Mouse (Mus musculus): ENCODE data around the gene Ntf5.

Ntf5 gene

DNA sequence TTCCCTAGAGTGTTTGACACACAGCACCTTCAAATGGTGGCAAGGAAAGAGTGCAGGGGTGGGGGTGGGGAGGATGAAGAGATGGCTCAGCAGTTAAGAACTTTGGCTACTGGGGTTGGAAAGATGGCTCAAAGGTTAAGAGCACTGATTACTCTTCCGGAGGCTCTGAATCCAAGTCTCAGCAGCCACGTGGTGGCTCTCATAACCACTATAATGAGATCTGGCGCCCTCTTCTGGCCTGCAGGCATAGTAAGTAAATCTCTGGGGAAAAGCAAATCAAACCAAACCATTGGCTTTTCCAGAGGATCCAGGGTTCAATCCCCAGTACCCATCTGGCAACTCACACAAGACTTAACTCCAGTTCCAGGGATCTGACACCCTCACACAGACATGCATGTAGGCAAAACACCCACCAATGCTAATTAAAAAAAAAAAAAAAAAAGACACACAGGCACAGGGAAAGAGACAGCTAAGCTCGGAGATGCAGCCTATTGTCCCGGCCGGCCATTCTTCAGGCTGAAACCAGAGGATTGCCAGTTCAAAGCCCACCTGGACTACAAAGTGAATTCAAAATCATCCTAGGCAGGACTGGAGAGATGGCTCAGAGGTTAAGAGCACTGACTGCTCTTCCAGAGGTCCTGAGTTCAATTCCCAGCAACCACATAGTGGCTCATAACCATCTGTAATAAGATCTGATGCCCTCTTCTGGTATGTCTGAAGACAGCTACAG is 9.8 kb upstream of the Ntf5 start:
- no peak for DNase-seq (ENCODE audit: low spot score)

DNA sequence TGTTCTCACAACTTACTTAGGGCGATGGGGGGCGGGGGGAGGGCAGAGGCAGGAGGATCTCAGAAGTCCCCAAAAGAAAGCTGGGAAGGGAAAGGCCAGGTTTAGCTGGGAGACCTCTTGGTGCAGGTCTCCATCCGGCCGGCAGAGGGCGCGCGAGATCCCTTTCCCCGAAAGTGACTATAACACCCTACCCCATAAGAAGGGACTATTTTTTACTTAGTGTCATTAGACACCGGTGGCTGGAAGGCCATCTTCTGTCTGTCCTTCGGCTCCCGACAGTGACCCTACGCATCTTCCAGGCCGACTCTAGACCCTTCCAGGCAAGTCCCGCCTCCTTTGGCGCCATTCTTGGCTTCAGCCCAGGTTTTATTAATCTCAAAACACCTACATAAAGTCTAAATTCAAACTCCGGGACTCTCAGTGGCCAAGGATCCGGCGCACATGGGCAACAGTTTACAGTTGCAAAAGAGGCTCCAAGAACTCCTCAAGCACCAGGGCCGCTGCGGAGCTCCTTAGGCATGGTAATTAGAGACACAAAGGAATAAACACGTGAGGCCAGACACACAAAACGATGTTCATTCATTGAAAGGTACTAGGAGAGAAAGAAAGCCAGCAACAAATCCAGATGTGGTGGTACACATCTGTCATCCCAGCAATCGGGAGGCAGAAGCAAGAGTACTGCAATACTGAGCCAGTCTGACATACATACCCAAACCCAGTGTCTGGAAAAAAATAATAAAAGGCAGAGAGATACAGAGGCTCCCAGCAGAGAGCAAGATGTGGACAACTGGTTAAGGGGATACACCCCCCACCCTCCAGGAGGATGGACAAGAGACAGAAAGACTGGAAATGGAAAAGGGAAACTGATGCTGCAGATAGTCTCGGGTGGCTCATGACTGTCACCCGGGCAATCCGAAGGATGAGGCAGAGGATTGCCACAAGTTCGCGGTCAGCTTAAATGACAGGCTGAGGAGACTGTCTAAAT is 8.1 kb upstream of the Ntf5 start, which contains the start of gene Kcna7:
Kcna7 (plus strand) TSS at position 563 of the 985 bp plus-strand sequence.
- no peak for DNase-seq (ENCODE audit: low spot score)

DNA sequence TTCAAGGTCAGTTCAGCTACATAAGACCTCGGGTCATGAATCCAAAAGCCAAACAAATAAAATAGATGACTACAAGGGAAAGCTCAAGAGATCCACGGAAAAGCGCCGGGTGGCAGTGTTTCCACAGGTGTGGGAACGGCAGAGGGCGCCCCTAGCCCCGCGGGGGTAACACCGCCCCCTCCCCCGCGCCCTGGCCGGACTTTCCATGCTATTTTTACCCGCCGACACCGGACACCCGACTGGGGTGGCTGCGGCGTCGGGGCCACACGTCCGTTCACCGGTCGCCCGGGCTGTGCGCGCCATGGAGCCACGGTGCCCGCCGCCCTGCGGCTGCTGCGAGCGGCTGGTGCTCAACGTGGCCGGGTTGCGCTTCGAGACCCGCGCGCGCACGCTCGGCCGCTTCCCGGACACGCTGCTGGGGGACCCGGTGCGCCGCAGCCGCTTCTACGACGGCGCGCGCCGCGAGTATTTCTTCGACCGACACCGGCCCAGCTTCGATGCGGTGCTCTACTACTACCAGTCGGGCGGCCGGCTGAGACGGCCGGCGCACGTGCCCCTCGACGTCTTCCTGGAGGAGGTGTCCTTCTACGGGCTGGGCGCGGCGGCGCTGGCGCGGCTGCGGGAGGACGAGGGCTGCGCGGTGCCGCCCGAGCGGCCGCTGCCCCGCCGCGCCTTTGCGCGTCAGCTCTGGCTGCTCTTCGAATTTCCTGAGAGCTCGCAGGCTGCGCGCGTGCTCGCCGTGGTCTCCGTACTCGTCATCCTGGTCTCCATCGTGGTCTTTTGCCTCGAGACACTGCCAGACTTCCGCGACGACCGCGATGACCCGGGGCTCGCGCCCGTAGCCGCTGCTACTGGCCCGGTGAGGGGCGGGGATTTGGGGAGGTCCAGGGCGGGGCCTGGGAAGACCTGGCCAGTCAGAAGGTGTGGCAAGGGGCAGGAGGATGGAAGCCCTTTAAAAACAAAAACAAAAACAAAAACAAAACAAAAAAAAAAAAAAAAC is 7.0 kb upstream of the Ntf5 start:
- no peak for DNase-seq (ENCODE audit: low spot score)

DNA sequence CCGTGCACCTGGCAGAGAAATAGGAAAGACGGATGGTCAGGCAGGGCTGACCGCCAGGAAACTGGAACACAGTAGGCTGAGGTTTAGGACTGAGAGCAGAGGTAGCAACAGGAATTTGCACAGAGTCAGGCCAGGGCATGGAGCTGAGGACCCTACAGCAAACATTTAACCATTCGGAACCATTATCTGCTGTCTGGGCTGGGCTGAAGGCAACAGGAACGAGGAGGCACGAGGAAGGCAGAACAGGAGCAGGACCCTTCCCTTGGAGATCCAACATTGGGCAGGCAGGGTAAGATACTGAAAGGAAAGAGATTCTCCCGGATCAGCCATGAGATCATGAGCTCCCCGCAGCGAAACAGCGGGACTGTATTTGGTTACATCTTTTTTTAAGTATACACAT is 5.7 kb upstream of the Ntf5 start:
- DNase-seq (ENCODE audit: low spot score), result no peak

DNA sequence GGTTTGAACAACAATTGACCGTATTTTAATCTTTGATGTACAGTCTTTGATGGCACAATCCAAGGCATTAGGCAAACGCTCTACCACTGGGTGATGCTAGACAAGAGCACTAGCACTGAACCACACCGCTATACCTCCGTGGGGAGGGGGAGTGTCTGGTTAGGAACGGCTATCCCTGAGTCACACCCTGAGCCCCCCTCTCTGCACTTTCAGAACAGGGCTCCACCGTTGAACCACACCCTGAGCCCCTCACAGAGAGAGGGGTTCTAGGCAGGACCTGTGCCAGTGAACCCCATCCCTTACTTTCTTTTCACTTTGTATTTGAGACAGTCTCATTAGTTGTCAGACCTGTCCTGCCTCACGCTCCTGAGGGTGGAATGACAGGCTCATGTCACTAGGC is 5.1 kb upstream of the Ntf5 start:
- no peak for DNase-seq (ENCODE audit: low spot score)

DNA sequence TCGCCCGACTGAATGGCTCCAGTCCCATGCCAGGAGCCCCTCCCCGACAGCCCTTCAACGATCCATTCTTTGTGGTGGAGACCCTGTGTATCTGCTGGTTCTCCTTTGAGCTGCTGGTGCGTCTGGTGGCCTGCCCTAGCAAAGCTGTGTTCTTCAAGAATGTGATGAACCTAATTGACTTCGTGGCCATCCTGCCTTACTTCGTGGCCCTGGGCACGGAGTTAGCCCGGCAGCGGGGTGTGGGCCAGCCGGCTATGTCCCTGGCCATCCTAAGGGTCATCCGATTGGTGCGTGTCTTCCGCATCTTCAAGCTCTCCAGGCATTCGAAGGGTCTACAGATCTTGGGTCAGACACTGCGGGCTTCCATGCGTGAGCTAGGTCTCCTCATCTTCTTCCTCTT is 4.5 kb upstream of the Ntf5 start:
- DNase-seq (ENCODE audit: low spot score), result no peak

DNA sequence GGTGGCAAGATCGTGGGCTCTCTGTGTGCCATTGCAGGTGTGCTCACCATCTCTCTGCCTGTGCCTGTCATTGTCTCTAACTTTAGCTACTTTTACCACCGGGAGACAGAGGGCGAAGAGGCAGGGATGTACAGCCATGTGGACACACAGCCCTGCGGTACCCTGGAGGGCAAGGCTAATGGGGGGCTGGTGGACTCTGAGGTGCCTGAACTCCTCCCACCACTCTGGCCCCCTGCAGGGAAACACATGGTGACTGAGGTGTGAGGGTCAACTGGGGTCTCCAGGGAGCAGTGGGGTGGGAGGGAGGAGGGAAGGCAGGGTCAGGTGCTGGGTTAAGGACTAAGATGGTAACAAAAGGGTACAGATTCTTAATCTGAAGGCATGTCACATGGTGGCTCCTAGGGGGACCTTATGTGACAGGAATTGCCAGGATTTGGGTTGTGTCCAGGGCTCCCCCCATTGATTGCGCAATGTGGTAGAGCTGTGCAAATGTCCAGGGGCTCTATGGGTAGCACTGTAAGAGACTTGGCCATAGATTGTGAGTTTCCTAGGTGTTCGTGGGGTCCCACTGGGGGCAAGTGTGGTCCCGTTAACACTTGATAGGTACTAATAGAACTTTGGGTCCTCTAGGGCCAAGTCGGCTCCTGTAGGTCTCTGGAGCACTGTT is 3.9 kb upstream of the Ntf5 start:
- no peak for DNase-seq (ENCODE audit: low spot score)

DNA sequence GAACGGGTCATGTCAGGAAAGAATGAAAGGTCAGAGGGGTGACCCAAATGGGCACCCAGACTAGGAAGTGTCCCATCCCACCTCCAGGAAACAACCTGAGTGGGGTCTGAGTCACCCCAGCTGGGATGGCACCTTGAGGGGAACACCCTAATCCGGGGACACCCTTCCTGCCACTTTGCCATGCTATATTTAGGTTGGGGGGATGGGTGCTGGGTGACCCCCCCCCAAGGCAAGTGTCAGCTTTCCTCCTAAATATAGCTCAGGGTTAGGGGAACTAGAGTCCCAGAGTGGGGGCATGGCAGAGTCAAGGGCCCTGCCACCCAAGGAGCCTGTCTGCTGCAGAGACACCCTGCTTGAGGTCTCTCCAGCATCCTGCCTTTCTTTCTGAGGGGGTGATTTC is 1.1 kb upstream of the Ntf5 start:
- no peak for DNase-seq (ENCODE audit: low spot score)

DNA sequence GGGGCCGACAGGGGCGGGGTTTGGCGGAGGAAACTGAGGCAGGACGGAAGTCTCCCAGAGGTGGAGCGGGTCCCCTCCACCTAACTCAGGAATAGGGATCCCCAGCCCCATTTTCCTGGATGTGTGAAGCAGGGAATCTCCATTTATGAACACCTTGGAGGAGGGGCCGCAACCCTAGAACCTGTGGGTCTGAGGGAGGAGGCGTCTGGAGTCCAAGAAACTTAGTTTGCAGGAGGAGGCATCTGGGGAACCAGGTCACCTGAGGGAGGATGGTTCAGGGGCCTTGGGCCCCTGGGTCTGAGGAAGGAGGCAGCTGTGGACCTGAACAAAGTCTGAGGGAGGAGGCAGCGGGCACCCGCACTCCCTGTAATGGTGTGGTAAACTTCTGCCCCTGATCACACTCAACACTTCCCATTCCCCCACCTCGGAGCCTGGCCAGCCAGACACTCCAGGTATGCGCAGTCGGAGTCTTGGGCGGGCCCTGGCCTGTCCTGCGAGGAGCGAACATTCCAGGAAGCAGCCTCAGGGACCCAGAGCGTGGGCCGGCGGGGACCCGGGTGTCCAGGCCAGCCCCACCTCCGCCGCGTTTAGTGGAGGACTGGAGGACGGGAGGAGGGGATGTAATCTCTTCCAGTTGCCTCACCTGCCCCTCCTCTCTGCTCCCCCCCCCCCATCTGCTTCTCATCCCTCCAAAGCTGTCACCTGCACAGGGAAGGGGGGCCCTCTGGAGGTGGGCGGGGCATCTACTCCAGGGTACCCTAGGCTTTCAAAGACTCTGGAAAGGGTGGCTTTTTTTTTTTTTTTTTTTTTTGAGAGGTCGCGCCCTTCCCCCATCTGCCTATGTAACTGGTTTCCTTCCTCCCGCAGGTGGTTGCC is 607 bp downstream of the Ntf5 start:
- DNase-seq (ENCODE audit: low spot score), result no peak

DNA sequence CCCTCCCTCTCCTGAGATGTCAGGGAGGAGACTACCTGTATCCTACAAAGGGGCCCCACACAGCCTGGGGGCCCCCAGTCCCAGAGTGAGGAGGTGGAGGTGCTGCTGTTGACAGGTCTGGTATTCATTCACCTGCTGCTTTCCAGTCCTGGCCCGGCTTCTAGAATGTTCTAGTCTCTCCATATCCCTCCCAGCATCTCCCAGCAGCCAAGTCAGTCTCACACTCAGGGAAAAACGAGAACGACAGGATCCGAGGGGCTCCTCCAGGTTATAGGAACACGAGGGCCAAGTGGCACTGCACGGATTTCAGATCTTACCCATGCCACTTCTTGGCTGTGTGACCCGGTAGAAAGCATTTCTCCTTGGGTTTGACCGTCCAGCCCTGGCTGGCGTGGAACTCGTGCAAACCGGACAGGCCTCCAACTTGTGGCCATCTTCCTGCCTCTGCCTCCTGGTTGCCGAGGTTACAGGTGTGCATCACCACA is 1.3 kb downstream of the Ntf5 start:
- no peak for DNase-seq (ENCODE audit: low spot score)

DNA sequence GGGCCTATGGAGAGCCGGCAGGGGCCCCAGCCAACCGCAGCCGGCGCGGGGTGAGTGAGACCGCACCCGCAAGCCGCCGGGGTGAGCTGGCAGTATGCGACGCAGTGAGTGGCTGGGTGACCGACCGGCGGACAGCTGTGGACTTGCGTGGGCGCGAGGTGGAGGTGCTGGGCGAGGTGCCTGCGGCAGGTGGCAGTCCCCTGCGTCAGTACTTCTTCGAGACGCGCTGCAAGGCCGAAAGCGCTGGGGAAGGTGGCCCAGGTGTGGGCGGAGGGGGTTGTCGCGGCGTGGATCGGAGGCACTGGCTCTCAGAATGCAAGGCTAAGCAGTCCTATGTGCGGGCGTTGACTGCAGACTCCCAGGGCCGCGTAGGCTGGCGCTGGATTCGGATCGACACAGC is 2.1 kb downstream of the Ntf5 start:
- no peak for DNase-seq (ENCODE audit: low spot score)

DNA sequence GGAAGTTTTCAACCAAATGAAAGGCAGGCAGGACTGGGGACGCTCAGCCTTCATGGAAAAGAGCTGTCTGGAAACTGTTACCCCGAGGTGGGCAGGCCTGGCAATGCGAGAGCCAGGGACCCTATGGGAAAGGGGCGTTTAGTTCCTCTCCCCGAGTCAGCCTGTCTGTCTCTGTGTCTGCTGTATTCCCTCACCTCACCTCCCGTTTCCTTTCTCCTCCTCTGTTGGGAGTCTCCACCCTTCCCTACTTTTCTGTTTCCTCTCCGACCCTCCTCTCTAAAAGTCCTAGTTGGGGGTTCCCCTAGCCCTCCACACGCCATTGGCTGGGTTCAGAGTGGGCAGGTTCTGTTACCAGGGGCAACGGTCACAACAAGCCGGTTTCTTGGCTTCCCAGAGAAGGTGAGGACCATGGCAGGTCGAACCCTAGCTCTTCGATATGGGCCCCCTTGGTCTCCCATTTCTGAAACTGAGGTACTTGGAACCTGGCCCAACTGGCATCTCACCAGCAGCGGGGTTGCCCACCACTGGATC is 4.5 kb downstream of the Ntf5 start:
- no peak for DNase-seq (ENCODE audit: low spot score)

DNA sequence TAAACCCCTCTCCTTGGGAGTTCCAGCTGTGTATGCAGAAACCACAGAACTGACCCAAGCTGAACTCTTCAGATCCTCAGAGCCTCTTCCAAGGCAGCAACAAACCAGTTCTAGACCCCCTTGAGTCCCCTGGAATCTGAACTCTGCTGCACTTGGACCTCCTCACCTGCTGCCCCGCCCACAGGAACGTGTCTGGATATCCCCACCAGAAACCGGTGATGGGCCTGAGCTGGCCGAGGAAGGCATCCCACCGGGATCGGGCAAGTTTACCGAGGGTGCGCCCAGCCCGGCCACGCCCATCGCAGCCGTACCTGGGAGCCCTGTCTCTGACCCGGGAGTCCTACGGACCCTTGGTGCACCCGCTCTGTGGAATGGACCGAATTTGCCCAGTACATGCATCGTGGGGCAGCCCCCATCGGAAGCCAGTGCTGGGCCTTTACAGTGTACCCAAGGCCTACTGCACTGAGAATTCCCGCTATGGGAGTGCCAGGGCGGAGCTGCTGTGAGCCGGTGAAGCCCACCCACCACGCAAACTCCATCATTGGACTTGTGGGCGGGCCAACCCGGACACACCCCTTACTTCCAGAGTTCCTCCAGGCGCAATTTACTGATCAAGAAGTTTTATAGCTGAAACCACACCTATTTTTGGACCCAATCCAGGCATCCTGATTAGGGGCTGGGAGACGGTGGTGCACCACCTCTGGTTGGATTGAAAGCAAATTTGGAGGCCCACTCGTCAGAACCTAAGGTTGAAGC is 6.5 kb downstream of the Ntf5 start:
- no peak for DNase-seq (ENCODE audit: low spot score)

DNA sequence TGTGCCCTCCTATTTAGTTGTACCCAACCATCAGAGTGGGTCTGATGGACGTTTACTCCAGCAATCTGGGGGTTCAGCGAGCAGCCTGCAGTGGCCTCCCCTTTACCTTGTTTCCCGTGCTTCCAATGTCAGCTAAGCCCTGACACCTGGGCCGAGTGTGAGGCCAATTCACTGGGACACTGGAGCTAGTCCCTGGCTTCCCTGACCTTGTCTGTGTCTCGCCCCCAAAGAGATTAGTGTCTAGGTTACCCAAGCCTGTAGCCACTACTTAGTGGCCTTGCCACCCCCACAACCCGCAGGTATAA is 7.1 kb downstream of the Ntf5 start, which contains the start of gene Lhb:
Lhb (plus strand) TSS at position 206 of the 305 bp plus-strand sequence.
- no peak for DNase-seq (ENCODE audit: low spot score)

DNA sequence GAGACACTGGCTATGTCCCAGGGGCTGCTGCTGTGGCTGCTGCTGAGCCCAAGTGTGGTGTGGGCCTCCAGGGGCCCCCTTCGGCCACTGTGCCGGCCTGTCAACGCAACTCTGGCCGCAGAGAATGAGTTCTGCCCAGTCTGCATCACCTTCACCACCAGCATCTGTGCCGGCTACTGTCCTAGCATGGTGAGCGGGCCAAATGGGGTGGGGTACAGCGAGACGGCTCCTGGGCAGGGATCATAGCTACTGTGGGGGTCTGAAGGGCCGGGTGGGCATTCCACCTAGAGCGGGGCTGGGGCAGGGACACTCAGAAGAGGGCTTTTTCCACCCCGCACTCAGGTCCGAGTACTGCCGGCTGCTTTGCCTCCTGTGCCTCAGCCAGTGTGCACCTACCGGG is 7.7 kb downstream of the Ntf5 start:
- no peak for DNase-seq (ENCODE audit: low spot score)

DNA sequence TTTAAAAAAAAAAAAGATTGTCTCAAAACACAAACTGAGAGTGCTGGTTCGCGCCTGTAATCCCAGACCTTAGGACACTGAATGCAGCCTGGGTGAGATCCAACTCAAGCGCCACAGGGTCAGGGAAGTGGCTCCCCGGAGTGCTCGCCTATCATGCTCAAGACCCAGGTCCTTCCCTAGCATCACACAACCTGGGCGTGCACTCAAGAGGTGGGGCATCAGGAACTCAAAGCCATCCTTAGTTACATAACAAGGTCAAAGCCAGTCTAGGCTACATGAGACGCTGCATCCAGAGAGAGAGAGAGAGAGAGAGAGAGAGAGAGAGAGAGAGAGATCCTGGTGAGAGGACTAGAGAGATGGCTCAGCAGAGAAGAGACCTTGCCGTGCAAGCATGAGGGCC is 13.1 kb downstream of the Ntf5 start:
- DNase-seq (ENCODE audit: low spot score), result no peak

DNA sequence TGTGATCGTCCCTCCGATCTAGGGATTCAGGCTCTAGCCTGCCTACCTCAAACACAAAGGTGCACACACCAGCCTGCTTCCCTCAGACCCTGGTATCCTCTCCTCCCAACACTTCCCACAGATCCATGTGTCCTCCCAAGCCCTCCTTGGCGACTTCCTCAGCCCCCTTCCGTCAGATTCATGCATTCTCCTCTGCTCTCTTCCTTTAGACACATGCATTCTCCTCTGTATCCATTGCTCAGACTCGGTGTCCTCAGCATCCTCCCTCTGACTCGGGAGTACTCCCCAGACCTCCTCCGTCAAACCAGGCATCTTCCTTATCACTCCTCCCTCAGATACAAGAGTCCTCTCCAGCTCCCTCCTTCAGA is 20.3 kb downstream of the Ntf5 start:
- no peak for DNase-seq (ENCODE audit: low spot score)

DNA sequence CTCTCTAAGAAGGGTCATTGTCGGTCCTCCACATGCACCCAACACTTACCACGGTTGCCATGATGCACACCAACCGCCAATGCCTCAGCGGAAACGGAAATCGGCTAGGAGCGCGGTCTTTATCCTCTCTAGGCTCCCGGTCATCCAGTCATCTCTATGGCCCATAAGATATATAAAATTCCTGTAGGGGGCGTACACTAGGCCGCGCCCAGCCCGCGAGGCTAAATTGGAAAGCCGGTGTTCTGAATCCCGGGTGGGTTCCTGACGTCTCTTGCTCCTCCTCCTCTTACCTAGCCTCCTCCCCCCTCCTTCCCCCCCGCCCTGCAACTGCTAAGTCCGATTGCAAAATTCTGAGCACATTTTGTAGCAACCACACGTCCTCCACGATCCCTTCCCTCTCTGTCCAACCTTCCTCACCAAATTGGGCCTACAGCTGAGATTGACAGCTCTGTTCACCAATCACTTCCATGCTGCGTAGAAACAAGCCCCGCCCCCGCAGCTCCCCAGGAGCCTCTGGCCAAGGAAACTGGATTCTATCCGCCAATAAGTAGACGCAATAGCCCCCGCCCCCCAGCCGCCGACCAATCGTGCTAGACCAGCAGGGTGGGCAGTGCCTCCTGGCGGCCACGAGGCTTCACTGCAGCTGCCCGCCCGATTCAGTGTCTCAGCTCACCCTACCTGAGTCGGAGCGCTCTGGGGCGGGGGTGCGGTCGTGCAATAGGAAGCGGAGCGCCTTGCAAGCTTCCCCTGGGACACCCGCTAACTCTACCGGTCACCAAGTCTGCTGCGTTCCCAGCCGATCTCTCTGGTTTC is 20.9 kb downstream of the Ntf5 start, which contains the start of gene Gys1:
Gys1 (plus strand) TSS at position 642 of the 813 bp plus-strand sequence.
- DNase-seq (ENCODE audit: low spot score), result peak; percentile 99
